Mouse (Mus musculus) cerebellum, adult 2 months (tissue): Measurements from ENCODE around the gene Ppp1r14b.

Source experiments
- CTCF ChIP-seq: fragments of 200-500 bp; IDR thresholded peaks from 2 replicates; pipeline ENCODE4 v1.5.1; 2011; ENCODE audit warnings: low read depth, mild to moderate bottlenecking, control low read depth, low read length, moderate library complexity, borderline replicate concordance; ENCODE audit not compliant: insufficient read depth
- POLR2A ChIP-seq: fragments of 200-500 bp; IDR thresholded peaks from 2 replicates; pipeline ENCODE4 v1.6.1; 2011; ENCODE audit warnings: low read length, control low read depth, borderline replicate concordance; ENCODE audit not compliant: insufficient read depth

DNA sequence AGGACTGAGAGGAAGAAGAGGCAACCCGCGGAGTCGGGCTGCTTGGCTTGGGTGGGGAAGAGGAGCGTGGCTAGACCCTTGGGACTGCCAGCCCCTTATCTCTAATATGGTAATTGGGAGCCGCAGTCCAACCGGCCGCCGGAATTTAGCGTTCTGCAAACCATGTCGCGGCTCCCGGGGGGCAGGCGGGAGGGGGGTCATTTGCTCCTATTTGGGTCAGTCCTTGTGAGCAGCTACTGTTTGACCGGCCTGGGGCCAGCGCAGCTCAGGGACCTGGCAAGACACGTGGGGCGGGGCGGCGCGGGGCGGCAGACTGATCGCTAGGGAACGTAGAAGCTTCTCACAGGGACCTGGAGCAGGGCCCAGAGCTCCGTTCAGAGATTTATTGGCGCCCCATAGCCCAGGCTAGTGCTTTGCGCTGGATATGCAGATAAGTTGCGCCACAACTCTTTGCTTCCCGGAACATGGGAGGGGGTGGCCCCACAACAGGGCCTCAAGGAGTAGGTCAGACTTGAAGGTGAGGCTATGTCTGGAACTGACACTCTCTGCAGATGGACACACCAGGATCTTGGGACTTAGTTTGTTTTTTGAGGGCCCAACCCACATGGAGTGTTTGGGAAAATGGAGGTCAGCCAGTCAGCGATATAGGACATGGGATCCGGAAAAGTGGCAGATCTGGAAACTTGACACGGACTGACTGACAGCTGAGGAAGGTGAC lies 22.6 kb upstream of the Ppp1r14b start:
- TF ChIP-seq POLR2A, result no peak
- no peak for TF ChIP-seq CTCF
